Mouse (Mus musculus): ENCODE measurements around the gene Fbxw7.

GRCm38 (mm10) chr3:84974193-84974592, 159.1 kb downstream of the Fbxw7 start:
- TF ChIP-seq CTCF (IDR thresholded peaks at IDR 0.05; ENCODE audit: borderline replicate concordance, insufficient read depth, low read length), result no peak
- TF ChIP-seq POLR2A (IDR thresholded peaks at IDR 0.05; ENCODE audit: low read depth, low read length), result no peak

All from embryonic fibroblast, embryonic 13.5 days (primary cell).